Mouse (Mus musculus): ENCODE results near the gene Fam83e.

Gene Fam83e

DNA sequence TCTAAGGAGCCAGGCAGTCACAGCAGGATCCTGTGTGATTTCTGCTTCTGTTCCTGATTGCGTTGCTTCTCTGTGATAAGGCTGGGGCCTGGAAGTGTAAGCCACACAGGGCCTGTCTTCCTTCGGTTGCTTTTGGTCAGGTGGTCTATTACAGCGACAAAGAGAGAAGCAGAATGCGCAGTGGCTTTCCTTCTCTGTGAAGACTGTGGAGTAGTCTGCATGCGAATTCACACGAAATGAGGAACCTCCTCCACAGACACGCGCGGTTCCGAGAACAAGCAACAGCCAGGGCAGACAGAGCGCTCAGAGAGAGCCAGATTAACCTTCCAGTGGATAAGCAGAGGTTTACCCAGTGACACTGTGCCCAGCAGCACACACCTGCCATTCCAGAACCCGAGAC is 20.3 kb downstream of the Fam83e start:
- DNase-seq (ENCODE audit: low spot score): no peak

DNA sequence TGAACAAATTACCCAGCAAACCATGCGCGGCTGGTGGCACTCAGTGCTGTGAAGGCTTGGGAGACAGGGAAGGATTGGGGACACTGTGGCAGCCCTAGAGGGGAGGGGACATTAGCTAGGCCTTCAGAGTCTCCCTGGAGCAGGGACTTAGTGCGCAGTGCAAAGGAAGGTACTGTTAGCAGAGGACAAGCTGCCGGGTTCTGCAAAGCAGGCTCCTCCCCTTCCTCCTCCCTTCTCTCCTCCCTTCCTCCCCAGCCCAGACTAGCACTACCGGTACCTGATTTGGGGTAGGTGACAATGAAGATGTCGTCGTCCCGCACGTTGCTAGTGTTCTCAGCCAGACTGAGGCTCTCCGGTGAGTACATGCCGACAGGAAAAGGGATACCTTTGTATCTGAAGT is 20.8 kb downstream of the Fam83e start:
- no peak for DNase-seq (ENCODE audit: low spot score)

DNA sequence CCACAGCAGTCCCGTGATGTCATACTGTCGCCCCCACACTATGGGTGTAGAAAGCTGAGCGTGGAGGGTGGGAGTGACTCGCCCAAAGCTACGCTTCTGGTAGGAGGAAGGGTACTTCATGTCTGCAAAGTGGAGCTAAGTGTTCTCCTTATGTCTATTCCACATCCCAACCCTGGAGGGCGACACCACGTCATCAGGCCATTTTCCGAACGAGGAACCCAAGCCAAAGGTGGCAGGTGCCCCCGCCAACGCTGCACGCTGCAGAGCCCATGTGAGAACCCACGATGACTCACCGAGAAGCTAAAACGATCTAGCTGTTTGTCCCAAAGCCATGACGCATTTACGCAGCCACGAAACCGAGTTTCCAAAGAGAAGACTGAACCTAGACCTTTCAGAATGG is 21.3 kb downstream of the Fam83e start:
- DNase-seq (ENCODE audit: low spot score): no peak

GRCm38 (mm10) chr7:45744387-45744786 is 23.4 kb downstream of the Fam83e start:
- peak; percentile 66 for DNase-seq (ENCODE audit: low spot score)

DNA sequence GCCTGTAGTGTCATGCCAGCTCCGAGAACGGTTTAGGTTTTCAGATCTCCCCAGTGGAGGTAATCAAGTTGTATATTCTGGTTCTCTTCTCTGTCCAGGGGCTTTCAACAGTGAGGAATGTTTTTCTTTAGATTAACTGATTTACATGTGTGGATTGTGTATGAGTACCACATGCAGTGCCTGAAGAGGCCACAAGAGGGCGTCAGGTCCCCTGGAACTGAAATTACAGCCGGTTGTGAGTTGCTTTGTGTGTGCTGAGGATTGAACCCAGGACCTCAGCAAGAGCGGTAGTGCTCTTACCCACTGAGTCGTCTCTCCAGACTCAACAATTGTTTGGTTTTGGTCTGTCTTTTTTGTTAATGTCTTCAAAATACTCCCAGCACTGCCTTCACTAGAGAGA is 25.5 kb downstream of the Fam83e start:
- DNase-seq (ENCODE audit: low spot score): no peak

GRCm38 (mm10) chr7:45747450-45747849 is 26.4 kb downstream of the Fam83e start:
- no peak for DNase-seq (ENCODE audit: low spot score)

- no peak for DNase-seq (ENCODE audit: low spot score)
These were observed 27.1 kb downstream of the Fam83e start for GRCm38 (mm10) chr7:45748110-45748509.

- no peak for DNase-seq (ENCODE audit: low spot score)
These were observed 28.4 kb downstream of the Fam83e start for GRCm38 (mm10) chr7:45749401-45749800.

DNA sequence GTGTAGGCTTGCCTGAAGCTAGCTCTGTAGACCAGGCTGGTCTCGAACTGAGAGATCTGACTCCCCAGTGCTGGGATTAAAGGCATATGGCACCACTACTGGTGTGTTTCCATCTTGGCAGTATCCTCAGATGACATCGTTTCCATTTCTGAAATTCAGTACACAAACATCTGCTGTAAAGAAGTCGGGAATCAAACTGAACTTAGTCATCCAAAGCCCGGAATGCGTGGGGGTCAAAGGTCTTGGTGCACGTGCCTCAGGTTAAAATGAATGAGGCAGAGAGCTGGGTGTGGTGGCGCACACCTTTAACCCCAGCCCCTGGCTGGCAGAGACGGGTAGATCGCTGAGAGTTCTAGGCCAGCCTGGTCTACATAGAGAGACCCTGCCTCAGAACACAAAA is 29.1 kb downstream of the Fam83e start:
- peak; percentile 71 for DNase-seq (ENCODE audit: low spot score)

GRCm38 (mm10) chr7:45755703-45756102 is 34.7 kb downstream of the Fam83e start:
- no peak for DNase-seq (ENCODE audit: low spot score)

- no peak for DNase-seq (ENCODE audit: low spot score)
These were observed 38.4 kb downstream of the Fam83e start for GRCm38 (mm10) chr7:45759400-45759799.

GRCm38 (mm10) chr7:45760151-45760550 is 39.1 kb downstream of the Fam83e start:
- no peak for DNase-seq (ENCODE audit: low spot score)

DNA sequence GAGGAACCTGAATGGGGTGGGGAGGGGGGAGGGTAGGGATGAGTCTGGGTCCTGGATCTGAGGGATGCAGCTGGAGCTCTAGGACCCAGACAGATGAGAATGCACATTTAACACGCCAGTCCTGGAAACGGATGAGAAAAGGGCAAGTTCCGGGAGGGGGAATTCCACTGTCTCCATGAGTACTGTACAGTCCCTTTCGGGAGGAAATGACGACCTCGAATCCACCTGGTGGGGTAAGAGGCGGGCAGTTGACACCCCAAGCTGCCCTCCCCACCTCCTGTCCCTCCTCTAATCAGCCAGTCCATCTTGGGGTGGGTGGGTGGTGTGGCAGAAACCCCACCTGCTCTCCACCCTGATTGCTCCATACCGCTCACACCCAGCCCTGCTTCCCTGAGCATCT is 45.0 kb downstream of the Fam83e start:
- no peak for DNase-seq (ENCODE audit: low spot score)

GRCm38 (mm10) chr7:45766764-45767163 is 45.8 kb downstream of the Fam83e start:
- DNase-seq (ENCODE audit: low spot score): no peak

GRCm38 (mm10) chr7:45767500-45767899 is 46.5 kb downstream of the Fam83e start:
- no peak for DNase-seq (ENCODE audit: low spot score)

GRCm38 (mm10) chr7:45770427-45771082 is 49.5 kb downstream of the Fam83e start:
- DNase-seq (ENCODE audit: low spot score): peak; percentile 78

DNA sequence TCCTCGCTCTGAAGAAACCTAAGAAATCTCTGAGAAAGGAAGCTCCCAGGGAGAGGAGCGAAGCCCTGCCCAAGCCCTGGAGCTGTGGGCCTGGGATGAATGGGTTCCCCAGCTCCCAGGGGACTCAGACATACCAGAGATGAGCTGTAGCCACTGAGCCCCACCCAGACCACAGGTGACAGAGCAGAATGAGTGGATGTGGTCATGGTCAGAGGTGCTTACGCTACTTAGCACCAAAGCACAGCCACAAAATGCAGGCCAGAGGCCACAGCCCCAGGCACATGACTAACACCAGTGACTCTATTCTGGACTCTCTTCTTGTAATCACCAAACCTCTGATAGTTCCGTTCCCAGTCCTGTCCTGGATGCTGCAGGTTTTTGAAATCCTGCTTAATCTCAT is 50.1 kb downstream of the Fam83e start:
- DNase-seq (ENCODE audit: low spot score): peak; percentile 42

DNA sequence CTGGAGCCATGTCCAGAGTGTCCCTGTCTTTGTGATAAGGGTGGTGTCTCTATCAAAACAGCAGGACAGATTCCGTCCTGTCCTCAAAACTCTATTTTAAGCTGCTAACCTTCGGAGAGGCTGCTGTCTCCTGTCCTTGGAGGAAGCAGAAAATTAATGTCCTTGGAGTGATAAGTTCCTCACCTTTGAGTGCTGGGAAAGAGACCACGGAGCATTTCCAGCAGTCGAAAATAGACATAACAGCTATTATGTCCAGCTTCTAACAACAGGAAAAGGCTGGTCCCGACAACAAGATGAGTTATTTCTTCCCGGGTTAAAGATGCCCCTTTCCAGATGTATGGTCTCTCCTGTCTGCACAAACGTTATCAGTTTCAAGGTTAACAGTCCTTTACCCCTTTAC is 54.2 kb downstream of the Fam83e start:
- DNase-seq (ENCODE audit: low spot score): no peak

Measured in yolk sac, embryonic 10.5 days (tissue).